Mouse (Mus musculus): ENCODE measurements around the gene Aplnr. TPM values are rescaled to one million over a fixed set of nuclear protein-coding genes. Genes with fewer than 3 reads are reported as not detected.

Aplnr gene
- polyA plus RNA-seq (2014; fragmentation: Illumina TruSeq; extraction: RNeasy Lipid Tissue Mini Kit (QIAGEN cat#74804); ENCODE audit: low read depth, low replicate concordance) = not detected

DNA sequence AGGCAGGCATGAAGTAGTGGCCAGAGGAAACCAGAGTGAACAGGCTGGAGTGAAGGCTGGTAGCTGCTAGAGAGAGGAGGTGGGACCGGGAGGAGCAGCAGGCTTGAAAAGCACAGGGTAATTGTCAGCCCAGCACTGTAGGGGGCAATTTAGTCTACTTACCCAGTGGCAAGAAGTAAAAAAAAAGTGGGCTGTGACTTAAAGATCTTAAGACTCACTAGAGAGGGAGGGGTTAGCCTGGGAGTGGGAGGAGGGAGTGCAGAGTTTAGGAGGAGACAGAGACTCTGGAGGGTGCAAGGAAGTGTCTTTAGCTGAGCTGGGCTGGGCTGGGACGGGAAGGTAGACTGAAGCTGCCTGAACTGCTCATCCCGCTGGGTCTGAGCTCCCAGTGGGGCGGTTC is at the start of gene Aplnr:
TSS of gene Aplnr (plus strand) at position 137 of the 400 bp plus-strand sequence.

Other genes starting within 250 kb of the Aplnr start
- gene Rtn4rl2, start 249.5 kb upstream of the Aplnr start, polyA plus RNA-seq (2014; fragmentation: Illumina TruSeq; extraction: RNeasy Lipid Tissue Mini Kit (QIAGEN cat#74804); ENCODE audit: low read depth, low replicate concordance) = not detected
- gene Slc43a3, start 199.6 kb upstream of the Aplnr start, polyA plus RNA-seq (2014; fragmentation: Illumina TruSeq; extraction: RNeasy Lipid Tissue Mini Kit (QIAGEN cat#74804); ENCODE audit: low read depth, low replicate concordance) = 23.9 TPM
- not detected for gene Prg2, start 155.8 kb upstream of the Aplnr start, polyA plus RNA-seq (2014; fragmentation: Illumina TruSeq; extraction: RNeasy Lipid Tissue Mini Kit (QIAGEN cat#74804); ENCODE audit: low read depth, low replicate concordance)
- gene Prg3, start 148.0 kb upstream of the Aplnr start, polyA plus RNA-seq (2014; fragmentation: Illumina TruSeq; extraction: RNeasy Lipid Tissue Mini Kit (QIAGEN cat#74804); ENCODE audit: low read depth, low replicate concordance) = not detected
- gene Ssrp1, start 99.0 kb upstream of the Aplnr start, polyA plus RNA-seq (2014; fragmentation: Illumina TruSeq; extraction: RNeasy Lipid Tissue Mini Kit (QIAGEN cat#74804); ENCODE audit: low read depth, low replicate concordance) = 29.6 TPM
- gene P2rx3, start 98.8 kb upstream of the Aplnr start, polyA plus RNA-seq (2014; fragmentation: Illumina TruSeq; extraction: RNeasy Lipid Tissue Mini Kit (QIAGEN cat#74804); ENCODE audit: low read depth, low replicate concordance) = 1.5 TPM
- gene Tnks1bp1, start 88.2 kb upstream of the Aplnr start, polyA plus RNA-seq (2014; fragmentation: Illumina TruSeq; extraction: RNeasy Lipid Tissue Mini Kit (QIAGEN cat#74804); ENCODE audit: low read depth, low replicate concordance) = 1.1 TPM
- gene Lrrc55, start 61.0 kb downstream of the Aplnr start, polyA plus RNA-seq (2014; fragmentation: Illumina TruSeq; extraction: RNeasy Lipid Tissue Mini Kit (QIAGEN cat#74804); ENCODE audit: low read depth, low replicate concordance) = not detected
- not detected for gene Olfr987, start 203.1 kb downstream of the Aplnr start, polyA plus RNA-seq (2014; fragmentation: Illumina TruSeq; extraction: RNeasy Lipid Tissue Mini Kit (QIAGEN cat#74804); ENCODE audit: low read depth, low replicate concordance)
- gene Olfr988, start 227.0 kb downstream of the Aplnr start, polyA plus RNA-seq (2014; fragmentation: Illumina TruSeq; extraction: RNeasy Lipid Tissue Mini Kit (QIAGEN cat#74804); ENCODE audit: low read depth, low replicate concordance) = not detected